Mouse (Mus musculus) T-helper 1 cell (primary cell): ENCODE data around the gene Irgm1.
"Not testable (repeated sequence)": the region's sequence is repeated elsewhere in the genome, so short reads cannot be mapped to it uniquely, and the experiment has no call there.

Experiments used
- in situ Hi-C: fragments of 300-600 bp; cut with MboI, MseI; formaldehyde crosslinking; loops from one replicate; pipeline ENCODE4 v1.15.1; 2025; ENCODE audit warnings: high pct_unique_total_duplicates

The Irgm1 gene

GRCm38 (mm10) chr11:48835923-48836322, 35.6 kb downstream of the Irgm1 start:
- in situ Hi-C loops: no loop called here

- in situ Hi-C loops: no loop called here
Measured at GRCm38 (mm10) chr11:48833731-48834639, 37.5 kb downstream of the Irgm1 start.

- in situ Hi-C loops: no loop called here
Measured at GRCm38 (mm10) chr11:48833078-48833730, 38.3 kb downstream of the Irgm1 start.

GRCm38 (mm10) chr11:48831273-48831672, 40.2 kb downstream of the Irgm1 start:
- in situ Hi-C loops: no loop called here

GRCm38 (mm10) chr11:48830279-48830678, 41.2 kb downstream of the Irgm1 start:
- in situ Hi-C loops: no loop called here

- in situ Hi-C loops: no loop called here
Measured at GRCm38 (mm10) chr11:48827926-48828325, 43.6 kb downstream of the Irgm1 start.

- in situ Hi-C loops: no loop called here
Measured at GRCm38 (mm10) chr11:48826752-48827096, 44.8 kb downstream of the Irgm1 start.

- in situ Hi-C loops: not testable (repeated sequence)
Measured at GRCm38 (mm10) chr11:48825979-48826751, 45.3 kb downstream of the Irgm1 start, which contains the start of the genes Trim7 and Gm12184. Trim7 (plus strand) TSS chr11:48826140. Gm12184 (minus strand) TSS chr11:48826655.

GRCm38 (mm10) chr11:48824311-48824830, 47.1 kb downstream of the Irgm1 start:
- in situ Hi-C loops: no loop called here

- in situ Hi-C loops: no loop called here
Measured at GRCm38 (mm10) chr11:48823536-48823972, 47.9 kb downstream of the Irgm1 start.

GRCm38 (mm10) chr11:48822768-48823512, 48.5 kb downstream of the Irgm1 start:
- in situ Hi-C loops: no loop called here

- in situ Hi-C loops: not testable (repeated sequence)
Measured at GRCm38 (mm10) chr11:48821299-48821698, 50.2 kb downstream of the Irgm1 start.

- in situ Hi-C loops: no loop called here
Measured at GRCm38 (mm10) chr11:48820308-48820674, 51.2 kb downstream of the Irgm1 start.

GRCm38 (mm10) chr11:48819614-48820307, 51.7 kb downstream of the Irgm1 start:
- in situ Hi-C loops: no loop called here

GRCm38 (mm10) chr11:48818346-48818745, 53.1 kb downstream of the Irgm1 start:
- in situ Hi-C loops: no loop called here

- in situ Hi-C loops: no loop called here
Measured at GRCm38 (mm10) chr11:48817794-48818193, 53.7 kb downstream of the Irgm1 start.

GRCm38 (mm10) chr11:48816800-48817665, 54.5 kb downstream of the Irgm1 start, which contains the start of gene Trim41:
Trim41 (minus strand) TSS chr11:48817353.
- in situ Hi-C loops: no loop called here

- in situ Hi-C loops: no loop called here
Measured at GRCm38 (mm10) chr11:48816281-48816781, 55.2 kb downstream of the Irgm1 start.

- in situ Hi-C loops: no loop called here
Measured at GRCm38 (mm10) chr11:48815851-48816250, 55.6 kb downstream of the Irgm1 start.
